Mouse (Mus musculus) hindbrain, embryonic 14.5 days (tissue): ENCODE data around the gene Bphl. TPM values are rescaled to one million over a fixed set of nuclear protein-coding genes. Genes with fewer than 3 reads are reported as not detected.
A peak's percentile ranks its signal among the peaks of the same experiment; 100 is the strongest.
"Not testable (repeated sequence)": the region's sequence is repeated elsewhere in the genome, so short reads cannot be mapped to it uniquely, and the experiment has no call there.

ENCODE experiments used
- ATAC-seq: fragments of 200-750 bp; cut with Nextera tagmentation; 2 replicates; pipeline ENCODE4 v1.8.0; 2017; ENCODE audit warnings: moderate number of reproducible peaks, mild to moderate bottlenecking, moderate TSS enrichment, moderate library complexity; ENCODE audit not compliant: low FRiP score
- DNase-seq: peaks from one replicate; pipeline ENCODE4 v3.0.0-alpha.2; 2015; ENCODE audit warnings: low spot score
- H3K27ac ChIP-seq: fragments of 300-500 bp; sonication (generic); 2 replicates; pipeline ENCODE4 v1.5.1; 2014; ENCODE audit warnings: mild to moderate bottlenecking, moderate library complexity
- H3K27me3 ChIP-seq: fragments of 300-500 bp; sonication (generic); 2 replicates; pipeline ENCODE4 v1.6.1; 2014; ENCODE audit warnings: mild to moderate bottlenecking, low read length, mixed read lengths; ENCODE audit not compliant: control insufficient read depth, insufficient read depth
- H3K36me3 ChIP-seq: fragments of 300-500 bp; sonication (generic); replicated peaks from 2 replicates; pipeline ENCODE4 v1.6.1; 2014; ENCODE audit not compliant: control insufficient read depth, insufficient read depth
- H3K4me1 ChIP-seq: fragments of 300-500 bp; sonication (generic); replicated peaks from 2 replicates; pipeline ENCODE4 v1.6.1; 2014; ENCODE audit warnings: antibody characterized with exemption, low read length, mixed read lengths; ENCODE audit not compliant: control insufficient read depth, insufficient read depth
- H3K4me2 ChIP-seq: fragments of 300-500 bp; sonication (generic); replicated peaks from 2 replicates; pipeline ENCODE4 v1.6.1; 2014; ENCODE audit warnings: mild to moderate bottlenecking, moderate library complexity
- H3K4me3 ChIP-seq: fragments of 300-500 bp; sonication (generic); replicated peaks from 2 replicates; pipeline ENCODE4 v1.5.1; 2014; ENCODE audit warnings: mild to moderate bottlenecking, low read length
- H3K9ac ChIP-seq: fragments of 300-500 bp; sonication (generic); 2 replicates; pipeline ENCODE4 v1.6.1; 2014
- H3K9me3 ChIP-seq: fragments of 300-500 bp; sonication (generic); 2 replicates; pipeline ENCODE4 v1.6.1; 2016; ENCODE audit warnings: low read length; ENCODE audit not compliant: control insufficient read depth
- WGBS: fragments of 180-500 bp; shearing (Covaris S2); extraction: QIAGEN DNeasy Blood & Tissue Kit; methylation state at CpG from one replicate; pipeline ENCODE4 v1.1.7; 2014; 5-methylcytosine and 5-hydroxymethylcytosine counted together
- polyA plus RNA-seq: library from polyadenylated mRNA; unstranded; fragments of >200 nt; fragmentation: Nextera tagmentation; extraction: Ambion mirVana; gene quantifications from 2 replicates; pipeline ENCODE4 v1.2.1, GENCODE M21; 2014

Gene Bphl
- polyA plus RNA-seq, 1 experiment from 2014 or later: 42.8 TPM

- 44% methylated on average over 16 of the region's 16 CpGs for WGBS
- H3K36me3 ChIP-seq: peaks cover 21% of the 10 kb centered on the region
- H3K4me1 ChIP-seq: peaks cover 26% of the 10 kb centered on the region
- no peaks in the 10 kb centered on the region for H3K9me3 ChIP-seq
- H3K9ac ChIP-seq: peak overlapping the region; percentile 99
- peak overlapping the region; percentile 96 for H3K27ac ChIP-seq
- no peak for DNase-seq
- H3K4me2 ChIP-seq: peak overlapping the region; percentile 58
- 0 out of 2 replicates have a peak, but pooled peaks have one; percentile 3 for ATAC-seq
- peak overlapping the region; percentile 95 for H3K4me3 ChIP-seq
- H3K27me3 ChIP-seq: no peaks in the 10 kb centered on the region
Measured at GRCm38 (mm10) chr13:34078500-34079280, 41.3 kb downstream of the Bphl start.

GRCm38 (mm10) chr13:34079801-34080200 is 42.4 kb downstream of the Bphl start:
- no peak for ATAC-seq

GRCm38 (mm10) chr13:34081926-34082325 is 44.5 kb downstream of the Bphl start:
- WGBS: 52% methylated on average over 4 of the region's 4 CpGs
- DNase-seq: no peak

More at GRCm38 (mm10) chr13:34079801-34080200, 42.4 kb downstream of the Bphl start:
- H3K9ac ChIP-seq: no peak overlapping the region
- H3K4me3 ChIP-seq: no peak overlapping the region
- peaks cover 19% of the 10 kb centered on the region for H3K4me1 ChIP-seq
- H3K27me3 ChIP-seq: no peaks in the 10 kb centered on the region
- H3K27ac ChIP-seq: no peak overlapping the region
- DNase-seq: no peak
- H3K36me3 ChIP-seq: peaks cover 13% of the 10 kb centered on the region
- H3K9me3 ChIP-seq: no peaks in the 10 kb centered on the region
- 88% methylated on average over 3 of the region's 3 CpGs for WGBS
- H3K4me2 ChIP-seq: no peak overlapping the region

GRCm38 (mm10) chr13:34084026-34084750 is 46.8 kb downstream of the Bphl start:
- DNase-seq (no peak), ATAC-seq (no peak)
- Histone ChIP-seq H3K4me1 (peaks cover 26% of the 10 kb centered on the region), H3K9ac (no peak overlapping the region), H3K27me3 (no peaks in the 10 kb centered on the region), H3K4me2 (no peak overlapping the region), H3K4me3 (no peak overlapping the region), H3K9me3 (no peaks in the 10 kb centered on the region), H3K36me3 (no peaks in the 10 kb centered on the region), H3K27ac (no peak overlapping the region)
- 77% methylated on average over 9 of the region's 9 CpGs for WGBS

More at GRCm38 (mm10) chr13:34081926-34082325, 44.5 kb downstream of the Bphl start:
- H3K4me3 ChIP-seq: no peak overlapping the region
- H3K4me1 ChIP-seq: peaks cover 10% of the 10 kb centered on the region
- H3K27ac ChIP-seq: no peak overlapping the region
- ATAC-seq: no peak
- H3K4me2 ChIP-seq: no peak overlapping the region
- H3K36me3 ChIP-seq: no peaks in the 10 kb centered on the region
- no peak overlapping the region for H3K9ac ChIP-seq
- no peaks in the 10 kb centered on the region for H3K9me3 ChIP-seq
- no peaks in the 10 kb centered on the region for H3K27me3 ChIP-seq

GRCm38 (mm10) chr13:34087052-34087812 is 49.8 kb downstream of the Bphl start:
- peak; percentile 63 for DNase-seq
- H3K9me3 ChIP-seq: no peaks in the 10 kb centered on the region
- H3K4me3 ChIP-seq: no peak overlapping the region
- H3K27ac ChIP-seq: peak overlapping the region; percentile 81
- H3K4me2 ChIP-seq: 0 out of 2 replicates have a peak overlapping the region, but pooled peaks have one; percentile 35
- H3K36me3 ChIP-seq: no peaks in the 10 kb centered on the region
- H3K4me1 ChIP-seq: peaks cover 31% of the 10 kb centered on the region
- no peaks in the 10 kb centered on the region for H3K27me3 ChIP-seq
- H3K9ac ChIP-seq: 0 out of 2 replicates have a peak overlapping the region, but pooled peaks have one; percentile 13
- WGBS: 48% methylated on average over 7 of the region's 7 CpGs
- ATAC-seq: peak; percentile 51; the same call in 1 of the 2 replicates

GRCm38 (mm10) chr13:34088201-34088649 is 50.8 kb downstream of the Bphl start:
- H3K9me3 ChIP-seq, H3K36me3 ChIP-seq, H3K27me3 ChIP-seq, H3K4me3 ChIP-seq, DNase-seq: not testable (repeated sequence)
- H3K4me1 ChIP-seq: peaks cover 31% of the 10 kb centered on the region
- H3K27ac ChIP-seq: peak overlapping the region; percentile 81
- WGBS: 32% methylated on average over 5 of the region's 5 CpGs
- H3K9ac ChIP-seq: peak overlapping the region; percentile 41
- peak; percentile 47 for ATAC-seq
- peak overlapping the region; percentile 35 for H3K4me2 ChIP-seq

- peak overlapping the region; percentile 81 for H3K27ac ChIP-seq
- DNase-seq (peak; percentile 73), ATAC-seq (peak; percentile 85)
- H3K4me1 ChIP-seq: peaks cover 31% of the 10 kb centered on the region
- H3K4me2 ChIP-seq: peak overlapping the region; percentile 35
- no peaks in the 10 kb centered on the region for H3K27me3 ChIP-seq
- 22% methylated on average over 7 of the region's 7 CpGs for WGBS
- peak overlapping the region; percentile 41 for H3K9ac ChIP-seq
- H3K4me3 ChIP-seq: no peak overlapping the region
- H3K36me3 ChIP-seq: no peaks in the 10 kb centered on the region
- no peaks in the 10 kb centered on the region for H3K9me3 ChIP-seq
Measured at GRCm38 (mm10) chr13:34088871-34089288, 51.5 kb downstream of the Bphl start.

- H3K27ac ChIP-seq: peak overlapping the region; percentile 81
- 29% methylated on average over 3 of the region's 3 CpGs for WGBS
Measured at GRCm38 (mm10) chr13:34089358-34089757, 52.0 kb downstream of the Bphl start.

More at GRCm38 (mm10) chr13:34089358-34089757, 52.0 kb downstream of the Bphl start:
- peak overlapping the region; percentile 41; the same call in 1 of the 2 replicates for H3K9ac ChIP-seq
- H3K36me3 ChIP-seq: no peaks in the 10 kb centered on the region
- H3K9me3 ChIP-seq: no peaks in the 10 kb centered on the region
- no peak for DNase-seq
- no peak overlapping the region for H3K4me3 ChIP-seq
- peak overlapping the region; percentile 35 for H3K4me2 ChIP-seq
- no peaks in the 10 kb centered on the region for H3K27me3 ChIP-seq
- peaks cover 31% of the 10 kb centered on the region for H3K4me1 ChIP-seq
- ATAC-seq: no peak
